17 mouse cellular contexts compared by ENCODE assay signal in the genomic region with DNA sequence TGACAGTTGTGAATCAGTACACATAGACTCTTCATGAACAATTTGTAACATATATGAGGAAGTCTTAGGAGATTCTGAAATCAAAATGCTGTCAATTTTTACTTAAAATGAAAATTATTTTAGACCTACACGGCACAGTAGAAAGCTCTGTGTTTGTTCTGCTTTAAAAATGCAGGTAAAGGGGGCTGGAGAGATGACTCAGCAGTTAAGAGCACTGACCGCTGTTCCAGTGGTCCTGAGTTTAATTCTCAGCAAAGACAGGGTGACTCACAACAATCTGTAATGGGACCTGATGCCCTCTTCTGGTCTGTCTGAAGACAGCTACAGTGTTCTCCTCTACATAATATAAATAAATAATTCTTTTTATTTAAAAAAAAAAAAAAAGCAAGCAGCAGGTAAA.
"Had no signal": no experiment of that assay in that cellular context is flagged by ENCODE, and none has a peak within 500 bp of the region (broad histone marks: within the 10 kb centered on the region; RNA-seq: fewer than 3 reads in every experiment).

No protein-coding gene starts in this region.

- H3K27me3 ChIP-seq: limb, embryonic 13.5 days; neural tube, embryonic 13.5 days had no signal

- H3K4me1 ChIP-seq: limb, embryonic 13.5 days; midbrain, embryonic 10.5 days; neural tube, embryonic 13.5 days had no signal

- H3K9ac ChIP-seq: limb, embryonic 13.5 days; liver, embryonic 14.5 days; neural tube, embryonic 13.5 days had no signal

- H3K4me2 ChIP-seq: limb, embryonic 13.5 days; neural tube, embryonic 13.5 days had no signal

- H3K27ac ChIP-seq: limb, embryonic 13.5 days; liver, embryonic 14.5 days; midbrain, embryonic 10.5 days; neural tube, embryonic 13.5 days had no signal

- H3K9me3 ChIP-seq: limb, embryonic 13.5 days; midbrain, embryonic 10.5 days; neural tube, embryonic 13.5 days had no signal

- DNase-seq: kidney, adult 9 months; kidney, postnatal 10 days; layer of hippocampus, adult 9-11 months; layer of hippocampus, postnatal 36 days; lung, adult 18-20 months; lung, postnatal 10 days; lung, postnatal 4 days; midbrain, embryonic 14.5 days; retina, postnatal 1 day; right cerebral cortex, postnatal 4 days; spleen, adult 18-20 months; thymus, adult 2 months; thymus, postnatal 36 days had no signal

- H3K4me3 ChIP-seq: limb, embryonic 13.5 days; midbrain, embryonic 10.5 days; neural tube, embryonic 13.5 days had no signal
